Mouse (Mus musculus) cortical plate, adult 2 months (tissue): ENCODE measurements around the gene Sart3.

Experiments used
- CTCF ChIP-seq: fragments of 200-500 bp; IDR thresholded peaks from 2 replicates; pipeline ENCODE4 v1.5.1; 2011; ENCODE audit warnings: mild to moderate bottlenecking, control low read depth, low read length; ENCODE audit not compliant: insufficient read depth; ENCODE audit errors: extremely low read depth
- POLR2A ChIP-seq: fragments of 200-500 bp; IDR thresholded peaks from 2 replicates; pipeline ENCODE4 v1.6.1; 2011; ENCODE audit warnings: mild to moderate bottlenecking, low read length, control low read depth; ENCODE audit not compliant: insufficient read depth; ENCODE audit errors: extremely low read depth

- no peak for TF ChIP-seq CTCF
- no peak for TF ChIP-seq POLR2A
Observed at GRCm38 (mm10) chr5:113694000-113694399, 78.3 kb downstream of the Sart3 start.
